Mouse (Mus musculus) midbrain, embryonic 10.5 days (tissue): ENCODE measurements at regions not wholly inside any gene's neighbourhood (a gene's known extent, or its start where the extent isn't known, plus 50 kb on each side); places are given as distances from the start of the nearest gene placed in this dataset.
A peak's percentile ranks its signal among the peaks of the same experiment; 100 is the strongest.

ENCODE experiments used
- DNase-seq: peaks from one replicate; pipeline ENCODE4 v3.0.0-alpha.2; 2017; ENCODE audit warnings: low spot score
- H3K27ac ChIP-seq: fragments of 300-500 bp; sonication (generic); replicated peaks from 2 replicates; pipeline ENCODE4 v1.5.1; 2016; ENCODE audit warnings: mild to moderate bottlenecking
- H3K27me3 ChIP-seq: fragments of 300-500 bp; sonication (generic); 2 replicates; pipeline ENCODE4 v1.6.1; 2016; ENCODE audit warnings: low read depth, mild to moderate bottlenecking; ENCODE audit not compliant: poor library complexity, severe bottlenecking
- H3K36me3 ChIP-seq: fragments of 300-500 bp; sonication (generic); 2 replicates; pipeline ENCODE4 v1.6.1; 2016; ENCODE audit warnings: mild to moderate bottlenecking, moderate library complexity
- H3K4me1 ChIP-seq: fragments of 300-500 bp; sonication (generic); 2 replicates; pipeline ENCODE4 v1.6.1; 2016
- H3K4me3 ChIP-seq: fragments of 300-500 bp; sonication (generic); 2 replicates; pipeline ENCODE4 v1.5.1; 2016; ENCODE audit warnings: mild to moderate bottlenecking, moderate library complexity
- H3K9me3 ChIP-seq: fragments of 300-500 bp; sonication (generic); replicated peaks from 2 replicates; pipeline ENCODE4 v1.6.1; 2016; ENCODE audit warnings: mild to moderate bottlenecking
- WGBS: fragments of 180-500 bp; shearing (Covaris S2); methylation state at CpG from one replicate; pipeline ENCODE4 v1.1.7; 2016; 5-methylcytosine and 5-hydroxymethylcytosine counted together

DNA sequence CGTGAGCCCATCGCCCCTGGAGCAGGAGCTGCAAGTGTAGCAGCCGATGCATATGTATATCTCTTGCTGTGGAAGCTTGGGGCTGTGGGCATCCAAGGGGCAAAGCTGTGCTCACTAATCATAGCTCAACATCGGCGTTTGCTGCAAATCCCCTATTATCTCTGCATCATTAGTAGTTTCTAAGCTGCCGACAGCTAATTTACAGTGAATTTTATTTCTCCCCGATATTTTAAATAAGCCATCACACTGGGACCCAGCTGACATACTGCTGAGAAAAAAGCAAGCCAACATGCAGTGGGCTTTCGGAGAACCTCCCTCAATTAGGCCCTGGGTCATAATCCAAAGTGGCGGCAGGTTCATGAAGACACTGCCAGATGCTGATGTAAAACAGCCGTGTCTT, 313.3 kb upstream of the Eef2kmt start:
- H3K9me3 ChIP-seq: no peaks in the 10 kb centered on the region
- peaks cover 7% of the 10 kb centered on the region; the same call in 1 of the 2 replicates for H3K4me1 ChIP-seq
- no peaks in the 10 kb centered on the region for H3K36me3 ChIP-seq
- no peak overlapping the region for H3K27ac ChIP-seq
- 90% methylated on average over 10 of the region's 10 CpGs for WGBS
- no peak for DNase-seq
- H3K4me3 ChIP-seq: no peak overlapping the region
- H3K27me3 ChIP-seq: no peaks in the 10 kb centered on the region

- H3K36me3 ChIP-seq: no peaks in the 10 kb centered on the region
- no peak for DNase-seq
- H3K9me3 ChIP-seq: no peaks in the 10 kb centered on the region
- H3K27me3 ChIP-seq: no peaks in the 10 kb centered on the region
- 0 out of 2 replicates have a peak overlapping the region, but pooled peaks have one; percentile 6 for H3K27ac ChIP-seq
- H3K4me3 ChIP-seq: no peak overlapping the region
- whole genome bisulfite sequencing: 65% methylated on average over 6 of the region's 6 CpGs
- H3K4me1 ChIP-seq: peaks cover 26% of the 10 kb centered on the region
Observed at GRCm38 (mm10) chr16:5549026-5549425, 293.2 kb upstream of the Eef2kmt start.

- no peak for DNase-seq
- Histone ChIP-seq H3K27me3 (no peaks in the 10 kb centered on the region; the same call in 1 of the 2 replicates), H3K9me3 (no peaks in the 10 kb centered on the region), H3K36me3 (no peaks in the 10 kb centered on the region), H3K4me1 (peaks cover 26% of the 10 kb centered on the region), H3K27ac (0 out of 2 replicates have a peak overlapping the region, but pooled peaks have one; percentile 6), H3K4me3 (no peak overlapping the region)
- WGBS: 78% methylated on average over 3 of the region's 3 CpGs
Observed at GRCm38 (mm10) chr16:5548602-5549001, 292.8 kb upstream of the Eef2kmt start.

- H3K27me3 ChIP-seq: no peaks in the 10 kb centered on the region; the same call in 1 of the 2 replicates
- H3K27ac ChIP-seq: no peak overlapping the region
- WGBS: 48% methylated on average over 4 of the region's 4 CpGs
- no peaks in the 10 kb centered on the region for H3K36me3 ChIP-seq
- DNase-seq: no peak
- H3K4me3 ChIP-seq: no peak overlapping the region
- no peaks in the 10 kb centered on the region for H3K9me3 ChIP-seq
- peaks cover 26% of the 10 kb centered on the region for H3K4me1 ChIP-seq
Observed at GRCm38 (mm10) chr16:5546808-5547207, 291.0 kb upstream of the Eef2kmt start.

DNA sequence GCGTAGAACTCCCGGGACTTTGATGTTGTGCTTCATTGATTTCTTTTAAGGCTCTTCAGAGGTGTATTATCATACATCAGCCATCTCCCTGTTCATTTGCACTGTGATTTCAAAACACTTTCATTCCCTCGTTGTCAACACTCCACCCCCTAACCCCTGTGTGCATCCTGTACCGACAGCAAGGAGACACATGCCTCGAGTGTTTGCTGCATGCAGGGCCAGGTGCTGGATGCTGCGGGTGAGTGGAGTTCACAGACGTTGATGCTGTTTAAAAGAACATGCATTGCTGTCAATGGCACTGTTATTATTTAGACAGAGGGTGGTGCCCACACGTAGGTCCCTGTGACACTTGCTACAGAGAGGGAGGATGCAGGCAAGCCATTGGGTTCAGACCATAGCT, 290.0 kb upstream of the Eef2kmt start:
- Histone ChIP-seq H3K27me3 (no peaks in the 10 kb centered on the region; the same call in 1 of the 2 replicates), H3K36me3 (no peaks in the 10 kb centered on the region), H3K4me1 (peaks cover 26% of the 10 kb centered on the region), H3K9me3 (no peaks in the 10 kb centered on the region), H3K27ac (no peak overlapping the region), H3K4me3 (no peak overlapping the region)
- 57% methylated on average over 8 of the region's 8 CpGs for WGBS
- DNase-seq: no peak

DNA sequence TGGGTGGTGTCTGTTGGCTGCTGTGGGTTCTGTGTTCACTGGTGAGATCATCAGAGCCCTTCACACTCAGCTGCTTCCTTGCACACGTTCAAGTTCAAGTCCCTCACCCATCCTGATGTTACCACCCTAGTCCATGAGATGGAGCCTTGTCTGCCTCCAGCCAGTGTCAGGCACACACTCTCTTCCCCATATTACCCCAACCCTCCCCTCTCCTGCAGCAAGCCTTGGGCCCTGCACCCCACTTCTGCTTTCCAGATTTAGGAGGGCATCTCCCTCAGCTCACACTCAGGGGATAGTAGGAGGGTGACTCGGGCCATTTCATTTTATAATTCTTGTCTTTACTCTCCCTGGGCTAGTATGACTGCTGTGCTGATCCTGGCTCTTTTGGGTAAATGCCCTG, 288.7 kb upstream of the Eef2kmt start:
- Histone ChIP-seq H3K9me3 (no peaks in the 10 kb centered on the region), H3K36me3 (no peaks in the 10 kb centered on the region), H3K4me1 (peaks cover 26% of the 10 kb centered on the region), H3K4me3 (no peak overlapping the region), H3K27ac (no peak overlapping the region), H3K27me3 (no peaks in the 10 kb centered on the region; the same call in 1 of the 2 replicates)
- no peak for DNase-seq
- WGBS: 77% methylated on average over 2 of the region's 2 CpGs

DNA sequence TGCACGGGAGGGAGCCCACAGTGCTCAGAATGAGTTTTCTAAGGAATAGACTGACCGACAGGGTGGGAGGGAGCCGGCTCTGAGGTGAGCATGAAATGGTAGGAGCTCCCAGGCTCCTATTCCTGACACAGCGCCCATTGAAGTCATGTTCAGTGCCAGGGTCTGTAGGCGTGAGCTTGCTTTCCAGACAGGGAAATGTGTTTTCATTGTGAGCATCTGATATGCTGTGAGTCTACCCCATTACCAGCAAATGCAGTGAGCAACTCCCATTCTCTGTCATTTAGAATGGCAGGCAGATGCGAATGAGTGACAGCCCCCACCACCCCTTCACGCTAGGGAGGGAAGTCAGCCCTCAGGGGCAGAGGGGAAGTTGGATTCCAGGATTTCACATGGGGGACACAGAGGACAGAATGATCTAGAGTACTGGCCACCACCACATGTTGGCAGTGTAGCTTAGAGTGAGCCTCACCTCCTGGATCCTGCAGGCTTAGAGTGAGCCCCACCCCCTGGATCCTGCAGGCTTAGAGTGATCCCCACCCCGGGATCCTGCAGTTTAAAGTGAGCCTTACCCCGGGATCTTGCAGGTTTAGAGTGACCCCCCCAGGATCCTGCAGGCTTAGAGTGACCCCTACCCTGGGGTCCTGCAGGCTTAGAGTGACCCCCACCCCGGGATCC, 283.2 kb upstream of the Eef2kmt start:
- WGBS: 59% methylated on average over 10 of the region's 10 CpGs
- H3K27me3 ChIP-seq: peaks cover 19% of the 10 kb centered on the region

GRCm38 (mm10) chr16:5537286-5538204, 281.8 kb upstream of the Eef2kmt start:
- Histone ChIP-seq H3K4me3 (no peak overlapping the region), H3K27ac (no peak overlapping the region)
- no peak for DNase-seq

More for the DNA sequence above, 283.2 kb upstream of the Eef2kmt start:
- Histone ChIP-seq H3K9me3 (no peaks in the 10 kb centered on the region), H3K36me3 (no peaks in the 10 kb centered on the region), H3K4me3 (no peak overlapping the region), H3K4me1 (peaks cover 24% of the 10 kb centered on the region), H3K27ac (no peak overlapping the region)
- no peak for DNase-seq

DNA sequence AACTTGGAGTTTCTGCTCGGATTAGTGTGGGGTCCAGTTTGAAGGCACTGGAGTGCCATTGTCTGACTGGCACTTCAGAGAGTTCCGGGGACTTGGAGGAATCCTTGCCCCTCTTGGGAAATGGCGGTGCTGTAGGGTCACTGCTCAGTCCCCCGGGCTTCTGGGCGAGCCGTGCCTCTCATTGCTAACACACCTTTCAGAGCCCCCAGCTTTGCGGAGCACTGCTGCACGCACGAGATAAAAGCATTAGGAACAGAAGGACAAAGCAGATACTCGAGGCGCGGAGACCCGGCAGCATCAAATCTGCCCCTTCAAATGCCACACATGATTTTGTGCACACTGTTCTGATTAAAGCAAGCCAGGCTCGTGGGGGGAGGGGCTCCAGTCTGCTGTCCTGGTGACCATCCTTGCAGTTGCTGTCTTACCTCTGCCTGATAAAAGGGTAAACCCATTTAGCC, 280.8 kb upstream of the Eef2kmt start:
- Histone ChIP-seq H3K4me3 (peak overlapping the region; percentile 33), H3K9me3 (no peaks in the 10 kb centered on the region), H3K4me1 (peaks cover 24% of the 10 kb centered on the region), H3K36me3 (no peaks in the 10 kb centered on the region), H3K27ac (peak overlapping the region; percentile 64), H3K27me3 (peaks cover 19% of the 10 kb centered on the region)
- WGBS: 19% methylated on average over 14 of the region's 14 CpGs
- DNase-seq: peak; percentile 29

More at GRCm38 (mm10) chr16:5537286-5538204, 281.8 kb upstream of the Eef2kmt start:
- H3K9me3 ChIP-seq: no peaks in the 10 kb centered on the region
- H3K36me3 ChIP-seq: no peaks in the 10 kb centered on the region
- WGBS: 51% methylated on average over 11 of the region's 11 CpGs
- H3K4me1 ChIP-seq: peaks cover 24% of the 10 kb centered on the region
- peaks cover 19% of the 10 kb centered on the region for H3K27me3 ChIP-seq

- no peaks in the 10 kb centered on the region for H3K36me3 ChIP-seq
Observed at GRCm38 (mm10) chr16:5535414-5535813, 279.6 kb upstream of the Eef2kmt start.

GRCm38 (mm10) chr16:5534862-5535261, 279.1 kb upstream of the Eef2kmt start:
- 70% methylated on average over 5 of the region's 5 CpGs for WGBS
- no peak overlapping the region for H3K4me3 ChIP-seq

More at GRCm38 (mm10) chr16:5535414-5535813, 279.6 kb upstream of the Eef2kmt start:
- peaks cover 27% of the 10 kb centered on the region for H3K4me1 ChIP-seq
- H3K27me3 ChIP-seq: peaks cover 19% of the 10 kb centered on the region
- WGBS: 63% methylated on average over 8 of the region's 8 CpGs
- DNase-seq: no peak
- H3K4me3 ChIP-seq: no peak overlapping the region
- no peak overlapping the region for H3K27ac ChIP-seq
- H3K9me3 ChIP-seq: no peaks in the 10 kb centered on the region

DNA sequence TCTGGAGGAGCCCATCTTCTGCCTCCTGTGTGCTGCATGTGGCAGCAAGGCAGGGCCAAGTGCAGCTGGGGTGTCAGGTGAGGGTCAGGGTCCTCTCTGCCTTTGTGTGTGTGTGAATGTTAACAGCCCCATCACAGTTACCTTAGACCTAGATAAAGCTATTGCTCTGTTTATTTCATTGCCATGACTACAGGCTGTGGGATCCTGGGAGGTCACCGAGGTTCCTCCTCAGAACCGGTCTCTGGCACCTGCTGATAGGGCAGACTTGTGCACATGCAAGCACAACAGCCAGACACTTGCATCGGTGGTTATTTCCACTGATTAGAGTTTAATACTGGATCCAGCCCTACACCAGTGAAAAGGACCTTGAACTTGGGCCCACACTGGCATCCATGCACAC, 278.6 kb upstream of the Eef2kmt start:
- 85% methylated on average over 3 of the region's 3 CpGs for WGBS
- Histone ChIP-seq H3K4me3 (no peak overlapping the region), H3K9me3 (no peaks in the 10 kb centered on the region), H3K27me3 (peaks cover 19% of the 10 kb centered on the region), H3K4me1 (peaks cover 28% of the 10 kb centered on the region), H3K27ac (no peak overlapping the region), H3K36me3 (no peaks in the 10 kb centered on the region)
- DNase-seq: no peak

More at GRCm38 (mm10) chr16:5534862-5535261, 279.1 kb upstream of the Eef2kmt start:
- no peak for DNase-seq
- Histone ChIP-seq H3K9me3 (no peaks in the 10 kb centered on the region), H3K36me3 (no peaks in the 10 kb centered on the region), H3K27me3 (peaks cover 19% of the 10 kb centered on the region), H3K27ac (no peak overlapping the region), H3K4me1 (peaks cover 28% of the 10 kb centered on the region)
